Mouse (Mus musculus): ENCODE measurements around the gene Slc35c2. TPM values are rescaled to one million over a fixed set of nuclear protein-coding genes. Genes with fewer than 3 reads are reported as not detected.

Slc35c2 gene
- polyA plus RNA-seq, 1 experiment from 2014 or later = 60.8 TPM

- Histone ChIP-seq H3K4me1 (ENCODE audit: control insufficient read depth, insufficient read depth, low read length) (peaks cover 35% of the 10 kb centered on the region), H3K9ac (replicated peaks; ENCODE audit: low read length) (peak within 1 kb of the TSS; percentile 87), H3K36me3 (ENCODE audit: control insufficient read depth, insufficient read depth, low read length) (no peaks in the 10 kb centered on the region), H3K27ac (replicated peaks; ENCODE audit: low read depth, low read length) (peak within 1 kb of the TSS; percentile 89), H3K4me3 (replicated peaks; ENCODE audit: low read depth, low read length) (peak within 1 kb of the TSS; percentile 72), H3K4me2 (ENCODE audit: low read length) (peak within 1 kb of the TSS; percentile 96), H3K27me3 (ENCODE audit: control insufficient read depth, insufficient read depth, low read length) (peaks cover 40% of the 10 kb centered on the region), H3K9me3 (ENCODE audit: control insufficient read depth, low read length) (no peaks in the 10 kb centered on the region)
- DNase-seq (peak; percentile 88), ATAC-seq (ENCODE audit: low FRiP score, low TSS enrichment) (peak; percentile 76)
- under 1% methylated on average over 54 of the region's 60 CpGs for WGBS
Measured at GRCm38 (mm10) chr2:165234613-165235291, 52.9 kb downstream of the Slc35c2 start, which contains the start of gene Cdh22. Gene Cdh22 (minus strand): TSS chr2:165234853.

GRCm38 (mm10) chr2:165234291-165234612 lies 53.4 kb downstream of the Slc35c2 start:
- Histone ChIP-seq H3K9me3 (ENCODE audit: control insufficient read depth, low read length) (no peaks in the 10 kb centered on the region), H3K9ac (replicated peaks; ENCODE audit: low read length) (peak overlapping the region; percentile 87), H3K4me1 (ENCODE audit: control insufficient read depth, insufficient read depth, low read length) (peaks cover 35% of the 10 kb centered on the region), H3K27me3 (ENCODE audit: control insufficient read depth, insufficient read depth, low read length) (peaks cover 35% of the 10 kb centered on the region), H3K36me3 (ENCODE audit: control insufficient read depth, insufficient read depth, low read length) (no peaks in the 10 kb centered on the region), H3K4me3 (replicated peaks; ENCODE audit: low read depth, low read length) (peak overlapping the region; percentile 72), H3K4me2 (ENCODE audit: low read length) (peak overlapping the region; percentile 96), H3K27ac (replicated peaks; ENCODE audit: low read depth, low read length) (peak overlapping the region; percentile 89)
- under 1% methylated on average over 38 of the region's 41 CpGs for WGBS
- DNase-seq = no peak
- no peak; the same call in 1 of the 2 replicates for ATAC-seq (ENCODE audit: low FRiP score, low TSS enrichment)

GRCm38 (mm10) chr2:165233491-165234290 lies 54.0 kb downstream of the Slc35c2 start:
- H3K27me3 ChIP-seq (ENCODE audit: control insufficient read depth, insufficient read depth, low read length) = peaks cover 30% of the 10 kb centered on the region
- H3K4me2 ChIP-seq (ENCODE audit: low read length) = peak overlapping the region; percentile 96
- peaks cover 39% of the 10 kb centered on the region for H3K4me1 ChIP-seq (ENCODE audit: control insufficient read depth, insufficient read depth, low read length)
- H3K9me3 ChIP-seq (ENCODE audit: control insufficient read depth, low read length) = no peaks in the 10 kb centered on the region
- ATAC-seq (ENCODE audit: low FRiP score, low TSS enrichment) = peak; percentile 4; the same call in 1 of the 2 replicates
- peak overlapping the region; percentile 89 for H3K27ac ChIP-seq (replicated peaks; ENCODE audit: low read depth, low read length)
- H3K4me3 ChIP-seq (replicated peaks; ENCODE audit: low read depth, low read length) = peak overlapping the region; percentile 72
- H3K9ac ChIP-seq (replicated peaks; ENCODE audit: low read length) = peak overlapping the region; percentile 87
- DNase-seq = peak; percentile 79
- H3K36me3 ChIP-seq (ENCODE audit: control insufficient read depth, insufficient read depth, low read length) = no peaks in the 10 kb centered on the region
- under 1% methylated on average over 81 of the region's 82 CpGs for WGBS

DNA sequence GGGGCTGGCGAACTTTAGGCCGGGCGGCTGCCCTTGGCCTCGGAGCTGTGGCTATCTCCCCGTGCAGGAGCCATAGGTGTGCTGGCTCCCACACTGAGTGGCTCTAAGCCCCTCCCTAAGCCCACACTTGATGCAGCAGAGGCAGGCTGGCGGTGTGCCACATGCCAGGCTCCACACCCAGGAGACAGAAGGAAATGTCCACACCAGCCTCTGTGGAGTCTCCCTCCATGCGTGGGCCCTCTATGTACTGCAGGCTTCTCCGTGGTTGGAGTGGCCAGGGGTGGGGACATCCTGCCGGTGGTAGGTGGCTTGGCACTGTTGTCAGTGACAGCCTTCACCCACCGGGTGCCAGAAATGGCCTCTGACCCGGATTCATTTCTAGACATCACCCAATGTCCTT lies 58.6 kb downstream of the Slc35c2 start:
- H3K4me3 ChIP-seq (replicated peaks; ENCODE audit: low read depth, low read length) = no peak overlapping the region
- peaks cover 38% of the 10 kb centered on the region for H3K4me1 ChIP-seq (ENCODE audit: control insufficient read depth, insufficient read depth, low read length)
- ATAC-seq (ENCODE audit: low FRiP score, low TSS enrichment) = no peak
- H3K27me3 ChIP-seq (ENCODE audit: control insufficient read depth, insufficient read depth, low read length) = peaks cover 15% of the 10 kb centered on the region; the same call in 1 of the 2 replicates
- H3K36me3 ChIP-seq (ENCODE audit: control insufficient read depth, insufficient read depth, low read length) = no peaks in the 10 kb centered on the region
- no peak for DNase-seq
- H3K9ac ChIP-seq (replicated peaks; ENCODE audit: low read length) = no peak overlapping the region
- WGBS = 85% methylated on average over 11 of the region's 11 CpGs
- no peak overlapping the region for H3K27ac ChIP-seq (replicated peaks; ENCODE audit: low read depth, low read length)
- H3K9me3 ChIP-seq (ENCODE audit: control insufficient read depth, low read length) = no peaks in the 10 kb centered on the region
- no peak overlapping the region for H3K4me2 ChIP-seq (ENCODE audit: low read length)

Other genes starting within 250 kb of the Slc35c2 start
- gene Cd40, start 232.2 kb downstream of the Slc35c2 start, polyA plus RNA-seq (2014; fragmentation: Nextera tagmentation; extraction: Ambion mirVana) = 5.1 and 7.3 TPM in 2 replicates
- not detected in 2 replicates for gene 1700025C18Rik, start 197.1 kb downstream of the Slc35c2 start, polyA plus RNA-seq (2014; fragmentation: Nextera tagmentation; extraction: Ambion mirVana)
- 15.8 and 18.4 TPM in 2 replicates for gene Cdh22, start 53.0 kb downstream of the Slc35c2 start, polyA plus RNA-seq (2014; fragmentation: Nextera tagmentation; extraction: Ambion mirVana)
- 92.3 and 109 TPM in 2 replicates for gene Elmo2, start 38.6 kb upstream of the Slc35c2 start, polyA plus RNA-seq (2014; fragmentation: Nextera tagmentation; extraction: Ambion mirVana)
- 8.4 and 10.8 TPM in 2 replicates for gene Zfp663, start 80.9 kb upstream of the Slc35c2 start, polyA plus RNA-seq (2014; fragmentation: Nextera tagmentation; extraction: Ambion mirVana)
- gene Zfp334, start 100.4 kb upstream of the Slc35c2 start, polyA plus RNA-seq (2014; fragmentation: Nextera tagmentation; extraction: Ambion mirVana) = 11.7 and 15.7 TPM in 2 replicates
- 0.08 TPM in 1 of 2 replicates, not detected in the other for gene Ocstamp, start 112.5 kb upstream of the Slc35c2 start, polyA plus RNA-seq (2014; fragmentation: Nextera tagmentation; extraction: Ambion mirVana)
- 3.9 and 5.5 TPM in 2 replicates for gene Slc13a3, start 185.4 kb upstream of the Slc35c2 start, polyA plus RNA-seq (2014; fragmentation: Nextera tagmentation; extraction: Ambion mirVana)
- 42.8 and 44.9 TPM in 2 replicates for gene Trp53rka, start 205.5 kb upstream of the Slc35c2 start, polyA plus RNA-seq (2014; fragmentation: Nextera tagmentation; extraction: Ambion mirVana)
- gene Slc2a10, start 215.9 kb upstream of the Slc35c2 start, polyA plus RNA-seq (2014; fragmentation: Nextera tagmentation; extraction: Ambion mirVana) = 0.94 and 1.8 TPM in 2 replicates

Data from midbrain, embryonic 14.5 days (tissue).